Mouse (Mus musculus) myocyte (in vitro differentiated cells): ENCODE data around the gene Yae1d1.

Experiments
- CEBPB ChIP-seq: IDR thresholded peaks from 2 replicates; pipeline ENCODE4 v1.6.1; 2011; ENCODE audit warnings: mild to moderate bottlenecking, moderate library complexity; ENCODE audit not compliant: poor library complexity, insufficient read depth, severe bottlenecking
- E2F4 ChIP-seq: IDR thresholded peaks from one replicate; pipeline ENCODE4 v1.6.1; 2011; ENCODE audit warnings: mild to moderate bottlenecking, control low read depth, moderate library complexity; ENCODE audit not compliant: insufficient read depth
- MAX ChIP-seq: IDR thresholded peaks from one replicate; pipeline ENCODE4 v1.6.1; 2011; ENCODE audit warnings: low read depth, mild to moderate bottlenecking, control low read depth
- MYOD1 ChIP-seq, 3 experiments: IDR thresholded peaks; one replicate each; pipeline ENCODE4 v1.6.1; 2011; ENCODE audit warnings: control low read depth in 2 of 3, low read depth in 2 of 3, mild to moderate bottlenecking in 2 of 3, moderate library complexity in 1 of 3; ENCODE audit not compliant: insufficient read length in 2 of 3, control insufficient read depth in 1 of 3
- MYOG ChIP-seq, 3 experiments: IDR thresholded peaks; one replicate each; pipeline ENCODE4 v1.6.1; 2011; ENCODE audit warnings: control low read depth in 2 of 3, low read depth in 2 of 3, mild to moderate bottlenecking in 2 of 3; ENCODE audit not compliant: insufficient read length in 2 of 3, control insufficient read depth in 1 of 3, insufficient read depth in 1 of 3
- POLR2A ChIP-seq: IDR thresholded peaks from one replicate; pipeline ENCODE4 v1.6.1; 2011; ENCODE audit warnings: low read depth, mild to moderate bottlenecking, control low read depth, moderate library complexity; ENCODE audit not compliant: insufficient read length
- POLR2AphosphoS2 ChIP-seq: IDR thresholded peaks from one replicate; pipeline ENCODE4 v1.6.1; 2011; ENCODE audit warnings: low read depth, control low read depth; ENCODE audit not compliant: insufficient read length
- REST ChIP-seq: IDR thresholded peaks from one replicate; pipeline ENCODE4 v1.6.1; 2011; ENCODE audit warnings: mild to moderate bottlenecking, control low read depth, moderate library complexity; ENCODE audit not compliant: insufficient read depth, insufficient read length
- SRF ChIP-seq: IDR thresholded peaks from one replicate; pipeline ENCODE4 v1.6.1; 2011; ENCODE audit warnings: low read depth; ENCODE audit not compliant: control insufficient read depth, insufficient read length
- TCF12 ChIP-seq: IDR thresholded peaks from one replicate; pipeline ENCODE4 v1.6.1; 2011; ENCODE audit warnings: mild to moderate bottlenecking, control low read depth; ENCODE audit not compliant: poor library complexity, insufficient read depth, severe bottlenecking
- TCF3 ChIP-seq: IDR thresholded peaks from one replicate; pipeline ENCODE4 v1.6.1; 2011; ENCODE audit warnings: low read depth, control low read depth; ENCODE audit not compliant: insufficient read length
- USF1 ChIP-seq: IDR thresholded peaks from one replicate; pipeline ENCODE4 v1.6.1; 2011; ENCODE audit warnings: low read depth, mild to moderate bottlenecking, control low read depth, moderate library complexity

DNA sequence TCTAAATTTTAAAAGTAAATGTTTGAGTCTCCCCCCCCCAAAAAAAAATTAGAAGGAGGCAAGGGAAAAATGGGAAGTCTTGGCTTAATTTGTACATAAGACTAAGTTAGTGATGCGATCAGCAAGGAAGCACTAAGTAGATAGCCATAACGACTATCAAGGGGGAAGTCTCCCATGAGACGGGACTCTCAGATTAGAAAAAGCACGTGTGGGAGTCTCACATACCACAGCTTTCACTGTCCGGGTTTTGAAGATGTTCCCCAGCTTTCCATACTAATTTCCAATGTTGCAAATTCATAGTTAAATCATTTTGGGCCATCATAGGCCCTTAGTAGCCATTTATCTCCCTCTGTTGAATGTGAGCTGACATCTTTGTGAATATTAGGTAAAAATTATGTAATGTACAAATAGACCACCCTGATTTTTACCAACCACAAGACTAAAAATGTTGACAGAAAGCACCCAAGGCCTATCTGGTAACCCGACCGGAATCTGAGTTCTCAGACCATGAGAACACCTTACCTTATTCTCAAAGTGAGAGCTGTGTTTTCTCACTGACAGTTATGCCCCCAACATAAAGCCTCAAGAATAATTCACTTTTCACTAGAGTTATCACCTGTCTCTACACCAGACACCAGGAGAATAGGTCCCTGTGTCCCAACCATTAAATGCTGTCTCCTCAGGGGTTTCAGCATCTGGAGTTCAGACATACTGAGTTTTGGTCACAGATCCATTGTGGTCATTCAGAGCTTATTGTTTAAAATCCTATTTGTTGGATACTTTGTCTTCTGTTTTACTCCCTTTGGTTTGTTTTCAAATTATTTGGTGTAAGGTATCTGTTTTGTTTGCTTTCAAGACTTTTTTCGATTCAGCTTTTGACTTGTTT, 16.1 kb downstream of the Yae1d1 start:
- TF ChIP-seq POLR2A (no peak), REST (no peak), TCF3 (no peak), MYOG (IDR thresholded peaks at IDR 0.05; ENCODE audit: control insufficient read depth in 1 of 3, insufficient read depth in 1 of 3, insufficient read length in 2 of 3, low read depth in 2 of 3) (no peak), USF1 (no peak), TCF12 (no peak), MAX (no peak), MYOD1 (IDR thresholded peaks at IDR 0.05; ENCODE audit: control insufficient read depth in 1 of 3, insufficient read length in 2 of 3, low read depth in 2 of 3) (no peak), E2F4 (no peak), POLR2AphosphoS2 (no peak), SRF (no peak), CEBPB (no peak)
